Mouse (Mus musculus): ENCODE results near the gene Pfn3.

- peak; percentile 81 for TF ChIP-seq POLR2A (IDR thresholded peaks at IDR 0.05; ENCODE audit: low read depth, low read length)
- TF ChIP-seq MAX (IDR thresholded peaks at IDR 0.05; ENCODE audit: low read length), result no peak
- TF ChIP-seq IRF4 (IDR thresholded peaks at IDR 0.05; ENCODE audit: low read depth, low read length), result peak; percentile 39; the same call in 1 of the 2 replicates
- TF ChIP-seq NRF1 (IDR thresholded peaks at IDR 0.05; ENCODE audit: low read depth, low read length), result no peak
- TF ChIP-seq CTCF (conservative IDR thresholded peaks at IDR 0.05 in 1 of 2, IDR thresholded peaks at IDR 0.05 in 1 of 2; ENCODE audit: low read depth in 2 of 2, low read length in 2 of 2), result no peak
- no peak for TF ChIP-seq ETS1 (conservative IDR thresholded peaks at IDR 0.05; ENCODE audit: low read depth, low read length)
- no peak for TF ChIP-seq UBTF (IDR thresholded peaks at IDR 0.05; ENCODE audit: low read depth, low read length)
- no peak for TF ChIP-seq ZKSCAN1 (IDR thresholded peaks at IDR 0.05; ENCODE audit: borderline replicate concordance, low read depth, low read length)
These were observed 14.3 kb upstream of the Pfn3 start for GRCm38 (mm10) chr13:55429226-55429888.

All from CH12.LX (cell line).